Mouse (Mus musculus) lung, adult 18-20 months (tissue): Measurements from ENCODE around the gene Map4k2.

Source experiments
- DNase-seq, 2 experiments: peaks; one replicate each; pipeline ENCODE4 v3.0.0; 2022; ENCODE audit warnings: mixed read lengths in 2 of 2

The Map4k2 gene

DNA sequence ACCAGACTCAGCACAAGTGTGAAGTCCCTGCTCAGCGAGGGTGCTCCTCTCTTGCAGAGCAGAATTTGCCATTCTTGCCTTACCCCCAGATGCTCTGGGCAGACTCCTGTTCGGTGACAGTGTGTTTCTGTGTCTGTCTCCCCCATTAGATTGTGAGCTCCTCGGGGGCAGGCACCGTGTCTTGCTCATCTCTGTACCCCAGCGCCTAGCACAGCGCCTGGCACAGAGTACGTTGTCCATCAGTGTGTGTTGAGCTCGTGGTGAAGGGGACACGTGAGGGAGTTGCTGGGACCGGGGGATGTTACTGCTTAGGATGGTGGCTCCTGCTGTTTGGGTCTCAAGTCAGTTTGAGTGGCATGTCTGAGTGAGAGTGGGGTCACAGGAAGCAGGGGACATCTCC lies 62.9 kb downstream of the Map4k2 start:
- DNase-seq, result no peak
